In the genomic region with DNA sequence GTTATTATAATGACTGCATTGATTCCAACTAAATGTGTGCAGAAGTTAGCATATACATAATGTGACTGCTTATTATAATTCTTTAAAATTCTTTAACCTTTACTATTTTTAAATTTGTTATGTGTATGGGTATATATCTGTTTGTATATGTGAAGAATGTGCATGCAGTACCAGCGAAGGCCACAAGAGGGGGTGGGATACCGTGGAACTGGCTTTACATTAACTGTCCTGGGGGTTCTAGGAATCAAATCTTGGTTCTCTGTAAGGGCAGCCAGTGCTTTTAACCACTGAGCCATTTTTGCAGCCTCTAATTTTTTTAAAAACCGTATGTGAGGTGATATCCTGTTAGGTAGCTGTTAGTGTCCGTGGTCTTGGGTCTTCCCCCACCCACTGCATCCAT, we compare ENCODE assay signal across 13 mouse cellular contexts. TPM values are rescaled to one million over a fixed set of nuclear protein-coding genes. Genes with fewer than 3 reads are reported as not detected.
A peak's percentile ranks its signal among the peaks of the same experiment; 100 is the strongest.
DNase-seq lines count a peak whose midpoint lies in the region; ATAC-seq and TF ChIP-seq lines count a peak whose summit lies in the region.
"Had no signal": no experiment of that assay in that cellular context is flagged by ENCODE, and none has a peak within 500 bp of the region (broad histone marks: within the 10 kb centered on the region; RNA-seq: fewer than 3 reads in every experiment).

No protein-coding gene starts in this region.

- no peak for ATAC-seq in hindbrain, embryonic 13.5 days (ENCODE audit: low FRiP score)
- no peak for ATAC-seq in midbrain, postnatal 0 days (ENCODE audit: low FRiP score)
- no peak for ATAC-seq in midbrain, embryonic 13.5 days

- WGBS in hindbrain, embryonic 10.5 days, result 71% methylated on average over 4 of the region's 4 CpGs
- 77% methylated on average over 4 of the region's 4 CpGs for WGBS in hindbrain, embryonic 13.5 days
- WGBS in midbrain, postnatal 0 days, result 71% methylated on average over 4 of the region's 4 CpGs
- WGBS in midbrain, embryonic 13.5 days, result 72% methylated on average over 4 of the region's 4 CpGs

- no peaks in the 10 kb centered on the region for H3K9me3 ChIP-seq in hindbrain, embryonic 10.5 days
- H3K9me3 ChIP-seq in hindbrain, embryonic 13.5 days, result no peaks in the 10 kb centered on the region
- H3K9me3 ChIP-seq in midbrain, postnatal 0 days (ENCODE audit: low read length), result no peaks in the 10 kb centered on the region
- no peaks in the 10 kb centered on the region for H3K9me3 ChIP-seq in midbrain, embryonic 13.5 days

- DNase-seq in hindbrain, embryonic 10.5 days (ENCODE audit: low spot score), result peak; percentile 38
- no peak for DNase-seq in midbrain, postnatal 0 days (ENCODE audit: low spot score)
- peak; percentile 5 for DNase-seq in c-Kit-positive CD71-positive TER-119-positive erythroid progenitor cells, embryonic 14.5 days (ENCODE audit: low spot score)
- DNase-seq in thymus, postnatal 0 days (ENCODE audit: low spot score), result no peak
- DNase-seq in thymus, postnatal 14 days, result no peak
- DNase-seq: adrenal gland, postnatal 14 days; kidney, adult 9 months; lung, postnatal 14 days; right cerebral cortex, postnatal 25 days had no signal

- H3K4me2 ChIP-seq in hindbrain, embryonic 13.5 days, result no peak overlapping the region
- no peak overlapping the region for H3K4me2 ChIP-seq in midbrain, postnatal 0 days (ENCODE audit: low read depth, low read length, poor library complexity, severe bottlenecking)
- no peak overlapping the region for H3K4me2 ChIP-seq in midbrain, embryonic 13.5 days (replicated peaks)
- H3K4me2 ChIP-seq: heart, embryonic 11.5 days had no signal

- H3K27me3 ChIP-seq in hindbrain, embryonic 10.5 days (ENCODE audit: insufficient read depth, poor library complexity, severe bottlenecking), result peaks cover 40% of the 10 kb centered on the region
- no peaks in the 10 kb centered on the region for H3K27me3 ChIP-seq in hindbrain, embryonic 13.5 days
- no peaks in the 10 kb centered on the region for H3K27me3 ChIP-seq in midbrain, postnatal 0 days (ENCODE audit: insufficient read depth, low read length)
- H3K27me3 ChIP-seq in midbrain, embryonic 13.5 days, result peaks cover 6% of the 10 kb centered on the region; the same call in 1 of the 2 replicates
- H3K27me3 ChIP-seq in testis, adult 2 months (ENCODE audit: control insufficient read depth, insufficient read depth, low read length), result no peaks in the 10 kb centered on the region

- H3K4me1 ChIP-seq in hindbrain, embryonic 10.5 days (replicated peaks), result peaks cover 67% of the 10 kb centered on the region
- peaks cover 48% of the 10 kb centered on the region for H3K4me1 ChIP-seq in hindbrain, embryonic 13.5 days (replicated peaks)
- no peaks in the 10 kb centered on the region for H3K4me1 ChIP-seq in midbrain, postnatal 0 days (ENCODE audit: insufficient read depth, low read length)
- H3K4me1 ChIP-seq in midbrain, embryonic 13.5 days (replicated peaks), result peaks cover 41% of the 10 kb centered on the region
- no peaks in the 10 kb centered on the region for H3K4me1 ChIP-seq in testis, adult 2 months (ENCODE audit: control insufficient read depth, insufficient read depth, low read length)

- H3K9ac ChIP-seq in hindbrain, embryonic 13.5 days, result no peak overlapping the region
- H3K9ac ChIP-seq in midbrain, postnatal 0 days (replicated peaks; ENCODE audit: low read length, poor library complexity, severe bottlenecking), result no peak overlapping the region
- no peak overlapping the region for H3K9ac ChIP-seq in midbrain, embryonic 13.5 days (replicated peaks)

- no peak overlapping the region for H3K27ac ChIP-seq in hindbrain, embryonic 10.5 days
- no peak overlapping the region for H3K27ac ChIP-seq in hindbrain, embryonic 13.5 days
- no peak overlapping the region for H3K27ac ChIP-seq in midbrain, postnatal 0 days (ENCODE audit: low read depth, low read length)
- no peak overlapping the region for H3K27ac ChIP-seq in midbrain, embryonic 13.5 days
- H3K27ac ChIP-seq in testis, adult 2 months (ENCODE audit: control insufficient read depth, insufficient read depth, low read depth, low read length), result no peak overlapping the region

- TF ChIP-seq POLR2A in testis, adult 2 months (IDR thresholded peaks at IDR 0.05; ENCODE audit: control insufficient read depth, low read depth, low read length), result no peak

- peak; percentile 75 for TF ChIP-seq CTCF in midbrain, postnatal 0 days (IDR thresholded peaks at IDR 0.05)
- peak; percentile 20; the same call in 1 of the 2 replicates for TF ChIP-seq CTCF in testis, adult 2 months (IDR thresholded peaks at IDR 0.05; ENCODE audit: control insufficient read depth, insufficient read depth, insufficient replicate concordance, low read depth, low read length)

- no peak overlapping the region for H3K4me3 ChIP-seq in hindbrain, embryonic 10.5 days
- no peak overlapping the region for H3K4me3 ChIP-seq in hindbrain, embryonic 13.5 days
- H3K4me3 ChIP-seq in midbrain, postnatal 0 days (ENCODE audit: low read depth, low read length), result no peak overlapping the region
- H3K4me3 ChIP-seq in midbrain, embryonic 13.5 days (replicated peaks), result no peak overlapping the region
- H3K4me3 ChIP-seq in testis, adult 2 months (ENCODE audit: control insufficient read depth, low read depth, low read length), result no peak overlapping the region

- H3K36me3 ChIP-seq in hindbrain, embryonic 10.5 days, result no peaks in the 10 kb centered on the region
- no peaks in the 10 kb centered on the region for H3K36me3 ChIP-seq in hindbrain, embryonic 13.5 days
- H3K36me3 ChIP-seq in midbrain, postnatal 0 days (ENCODE audit: insufficient read depth, low read length), result no peaks in the 10 kb centered on the region; the same call in 1 of the 2 replicates
- no peaks in the 10 kb centered on the region for H3K36me3 ChIP-seq in midbrain, embryonic 13.5 days
- no peaks in the 10 kb centered on the region for H3K36me3 ChIP-seq in testis, adult 2 months (ENCODE audit: control insufficient read depth, insufficient read depth, low read length)

RNA-seq across cellular contexts. Expression of a gene that starts 5.1 kb away (rescaled TPM):
- 122 and 257 TPM in 2 replicates for polyA plus RNA-seq in hindbrain, embryonic 10.5 days (2016; fragmentation: Nextera tagmentation; extraction: Ambion mirVana)
- polyA plus RNA-seq in hindbrain, embryonic 13.5 days (2015; fragmentation: Nextera tagmentation; extraction: Ambion mirVana), result 265 and 280 TPM in 2 replicates
- 172 and 180 TPM in 2 replicates for total RNA-seq in midbrain, postnatal 0 days (2014; rRNA removed)
- polyA plus RNA-seq in midbrain, postnatal 0 days (2015; fragmentation: Nextera tagmentation; extraction: Ambion mirVana), result 164 and 167 TPM in 2 replicates
- 224 and 225 TPM in 2 replicates for polyA plus RNA-seq in midbrain, embryonic 13.5 days (2015; fragmentation: Nextera tagmentation; extraction: Ambion mirVana)
- polyA plus RNA-seq in testis, adult 2 months (2012; rRNA removed), result 13.1 and 13.6 TPM in 2 replicates
- 0.13 and 0.22 TPM in 2 replicates for polyA plus RNA-seq in thymus, postnatal 0 days (2015; fragmentation: Nextera tagmentation; extraction: Ambion mirVana)

Comparison
In these comparisons a context has a peak if more than half of its experiments do, and no peak if none do; other contexts are left out.
1. DNase-seq: peak in hindbrain, embryonic 10.5 days (single experiment) and c-Kit-positive CD71-positive TER-119-positive erythroid progenitor cells, embryonic 14.5 days (single experiment); none in midbrain, postnatal 0 days (single experiment), thymus, postnatal 0 days (single experiment) and thymus, postnatal 14 days (single experiment).
2. RNA of a gene that starts 5.1 kb away (polyA plus RNA-seq): 265 to 280 TPM in hindbrain, embryonic 13.5 days, 122 to 257 TPM in hindbrain, embryonic 10.5 days, 224 to 225 TPM in midbrain, embryonic 13.5 days, 164 to 167 TPM in midbrain, postnatal 0 days and 13.1 to 13.6 TPM in testis, adult 2 months; 0.13 to 0.22 TPM in thymus, postnatal 0 days; every median in the first group is over 10 times any median in the second.